Mouse (Mus musculus): ENCODE measurements around the gene Metrn.
"Not testable (repeated sequence)": the region's sequence is repeated elsewhere in the genome, so short reads cannot be mapped to it uniquely, and the experiment has no call there.

Metrn gene

GRCm38 (mm10) chr17:25830806-25831431, 34.0 kb upstream of the Metrn start:
- DNase-seq: no peak

GRCm38 (mm10) chr17:25830200-25830753, 33.3 kb upstream of the Metrn start:
- no peak for DNase-seq

GRCm38 (mm10) chr17:25829558-25830017, 32.7 kb upstream of the Metrn start:
- no peak for DNase-seq

- DNase-seq: peak; percentile 78
Observed at GRCm38 (mm10) chr17:25828712-25829557, 32.0 kb upstream of the Metrn start, which contains the start of gene Jmjd8. Gene Jmjd8, plus strand, starts transcription at chr17:25828867.

GRCm38 (mm10) chr17:25828223-25828594, 31.3 kb upstream of the Metrn start:
- DNase-seq: peak; percentile 41

GRCm38 (mm10) chr17:25827546-25828222, 30.7 kb upstream of the Metrn start:
- DNase-seq: no peak

GRCm38 (mm10) chr17:25827011-25827410, 30.1 kb upstream of the Metrn start:
- no peak for DNase-seq

GRCm38 (mm10) chr17:25825984-25826570, 29.1 kb upstream of the Metrn start:
- DNase-seq: no peak

- DNase-seq: no peak
Observed at GRCm38 (mm10) chr17:25825311-25825710, 28.4 kb upstream of the Metrn start.

GRCm38 (mm10) chr17:25824362-25825142, 27.6 kb upstream of the Metrn start:
- no peak for DNase-seq

GRCm38 (mm10) chr17:25823452-25823851, 26.5 kb upstream of the Metrn start, which contains the start of gene Wdr24:
Gene Wdr24, plus strand, starts transcription at chr17:25823627.
- peak; percentile 83 for DNase-seq

- no peak for DNase-seq
Observed at GRCm38 (mm10) chr17:25818851-25819780, 22.2 kb upstream of the Metrn start.

GRCm38 (mm10) chr17:25817662-25818061, 20.7 kb upstream of the Metrn start:
- DNase-seq: no peak

- peak; percentile 80 for DNase-seq
Observed at GRCm38 (mm10) chr17:25813471-25813870, 16.5 kb upstream of the Metrn start.

- no peak for DNase-seq
Observed at GRCm38 (mm10) chr17:25810890-25811289, 14.0 kb upstream of the Metrn start.

- no peak for DNase-seq
Observed at GRCm38 (mm10) chr17:25809606-25810340, 12.8 kb upstream of the Metrn start.

- DNase-seq: no peak
Observed at GRCm38 (mm10) chr17:25808789-25809605, 12.1 kb upstream of the Metrn start, which contains the start of gene Fbxl16. Gene Fbxl16, plus strand, starts transcription at chr17:25809085.

GRCm38 (mm10) chr17:25808028-25808427, 11.1 kb upstream of the Metrn start:
- DNase-seq: no peak

- DNase-seq: not testable (repeated sequence)
Observed at GRCm38 (mm10) chr17:25807452-25807851, 10.5 kb upstream of the Metrn start.

Measured in thymus, postnatal 25 days (tissue).